Mouse (Mus musculus) E14TG2a.4 (cell line): Measurements from ENCODE around the gene Nfkbib.

Experiments used
- CTCF ChIP-seq: conservative IDR thresholded peaks from 2 replicates; pipeline ENCODE4 v1.5.1; 2014; ENCODE audit warnings: low read length
- NANOG ChIP-seq: IDR thresholded peaks from 2 replicates; pipeline ENCODE4 v1.6.1; 2014; ENCODE audit warnings: borderline replicate concordance, low read length, mixed read lengths

- no peak for TF ChIP-seq CTCF
- TF ChIP-seq NANOG: no peak
Measured at GRCm38 (mm10) chr7:28765211-28765610, 2.1 kb downstream of the Nfkbib start.
